Mouse (Mus musculus): ENCODE data around the gene N4bp3.

- TF ChIP-seq POLR2A (IDR thresholded peaks at IDR 0.05; ENCODE audit: insufficient read depth, low read length) (no peak), CTCF (IDR thresholded peaks at IDR 0.05; ENCODE audit: low read depth, low read length) (no peak)
These were observed 30.6 kb downstream of the N4bp3 start for GRCm38 (mm10) chr11:51620084-51620483.
